Mouse (Mus musculus): Measurements from ENCODE around the gene Map2k5. TPM values are rescaled to one million over a fixed set of nuclear protein-coding genes. Genes with fewer than 3 reads are reported as not detected.

Gene Map2k5
- 19.2 TPM for polyA plus RNA-seq (2014; fragmentation: Illumina TruSeq; extraction: RNeasy Lipid Tissue Mini Kit (QIAGEN cat#74804); ENCODE audit: low read depth, low replicate concordance)

GRCm38 (mm10) chr9:63377270-63378142 is at the start of gene Map2k5:
TSS of gene Map2k5 (minus strand) at chr9:63377902.

DNA sequence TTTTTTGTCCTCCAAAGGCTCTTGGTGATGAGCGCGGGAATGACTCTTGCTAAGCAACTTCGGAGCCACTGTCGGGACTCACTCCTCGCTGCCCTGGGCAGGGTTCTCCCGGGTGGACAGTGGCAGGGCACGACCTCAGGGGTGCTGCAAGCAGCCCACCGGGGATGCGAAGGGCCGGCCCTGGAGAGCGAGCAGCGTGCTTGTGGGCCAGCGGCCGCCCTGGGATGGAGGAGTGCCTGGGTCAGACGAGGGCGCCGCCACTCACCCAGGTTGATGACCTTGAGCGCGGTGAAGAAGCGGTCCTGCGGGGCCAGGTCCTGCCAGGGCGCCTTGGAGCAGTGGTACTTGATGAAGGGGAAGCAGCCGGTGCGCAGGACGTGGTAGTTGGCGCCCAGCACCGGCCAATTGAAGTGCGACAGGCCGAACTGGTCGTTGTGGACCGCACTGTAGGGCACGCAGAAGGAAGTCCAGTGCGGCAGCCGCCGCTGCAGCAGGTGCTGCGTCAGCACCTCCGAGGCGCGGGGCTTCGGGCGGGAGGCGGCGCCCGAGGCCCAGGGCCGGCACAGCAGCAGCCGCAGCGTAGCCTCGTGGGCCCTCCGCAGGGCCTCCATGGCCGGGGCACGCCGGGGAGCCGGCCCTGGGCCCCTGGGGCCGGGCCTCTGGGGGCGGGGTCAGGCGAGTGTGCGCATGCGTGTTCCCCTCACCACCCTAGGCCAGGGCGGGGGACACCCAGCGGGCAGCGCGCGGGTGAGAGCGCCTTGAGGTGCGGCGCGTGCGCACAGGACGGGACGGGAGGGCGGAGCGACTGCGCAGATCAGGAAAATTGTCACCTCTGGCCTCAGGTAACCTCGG is 21.1 kb upstream of the Map2k5 start, which contains the start of gene 2300009A05Rik:
2300009A05Rik (minus strand) TSS at position 636 of the 852 bp plus-strand sequence.

GRCm38 (mm10) chr9:63148410-63149371 is 229.0 kb downstream of the Map2k5 start, which contains the start of gene Skor1:
TSS of gene Skor1 (minus strand) at chr9:63148961.

Other genes with a start within 250 kb of the Map2k5 start
- not detected for gene Skor1, start 228.9 kb downstream of the Map2k5 start, polyA plus RNA-seq (2014; fragmentation: Illumina TruSeq; extraction: RNeasy Lipid Tissue Mini Kit (QIAGEN cat#74804); ENCODE audit: low read depth, low replicate concordance)
- gene 2300009A05Rik, start 21.3 kb upstream of the Map2k5 start, polyA plus RNA-seq (2014; fragmentation: Illumina TruSeq; extraction: RNeasy Lipid Tissue Mini Kit (QIAGEN cat#74804); ENCODE audit: low read depth, low replicate concordance): 35.2 TPM
- gene Iqch, start 224.6 kb upstream of the Map2k5 start, polyA plus RNA-seq (2014; fragmentation: Illumina TruSeq; extraction: RNeasy Lipid Tissue Mini Kit (QIAGEN cat#74804); ENCODE audit: low read depth, low replicate concordance): not detected
- gene Aagab, start 224.8 kb upstream of the Map2k5 start, polyA plus RNA-seq (2014; fragmentation: Illumina TruSeq; extraction: RNeasy Lipid Tissue Mini Kit (QIAGEN cat#74804); ENCODE audit: low read depth, low replicate concordance): 11.7 TPM